Mouse (Mus musculus) kidney, adult 2 months (tissue): Measurements from ENCODE around the gene Wdr73.

Source experiments
- CTCF ChIP-seq: fragments of 200-500 bp; conservative IDR thresholded peaks from 2 replicates; pipeline ENCODE4 v1.5.1; 2011; ENCODE audit warnings: low read depth, mild to moderate bottlenecking, control low read depth, low read length, moderate library complexity, mixed read lengths; ENCODE audit not compliant: insufficient read depth, insufficient read length
- POLR2A ChIP-seq: fragments of 200-500 bp; IDR thresholded peaks from one replicate; pipeline ENCODE4 v1.6.1; 2011; ENCODE audit warnings: low read depth, low read length, control low read depth

GRCm38 (mm10) chr7:80864831-80865230 is 36.2 kb downstream of the Wdr73 start:
- TF ChIP-seq POLR2A, result no peak
- TF ChIP-seq CTCF, result no peak
